Mouse (Mus musculus): Measurements from ENCODE around the gene Zkscan3. TPM values are rescaled to one million over a fixed set of nuclear protein-coding genes. Genes with fewer than 3 reads are reported as not detected.

Zkscan3 gene
- total RNA-seq (2021): 10 to 100 TPM; 37.2 to 44.5 TPM

DNA sequence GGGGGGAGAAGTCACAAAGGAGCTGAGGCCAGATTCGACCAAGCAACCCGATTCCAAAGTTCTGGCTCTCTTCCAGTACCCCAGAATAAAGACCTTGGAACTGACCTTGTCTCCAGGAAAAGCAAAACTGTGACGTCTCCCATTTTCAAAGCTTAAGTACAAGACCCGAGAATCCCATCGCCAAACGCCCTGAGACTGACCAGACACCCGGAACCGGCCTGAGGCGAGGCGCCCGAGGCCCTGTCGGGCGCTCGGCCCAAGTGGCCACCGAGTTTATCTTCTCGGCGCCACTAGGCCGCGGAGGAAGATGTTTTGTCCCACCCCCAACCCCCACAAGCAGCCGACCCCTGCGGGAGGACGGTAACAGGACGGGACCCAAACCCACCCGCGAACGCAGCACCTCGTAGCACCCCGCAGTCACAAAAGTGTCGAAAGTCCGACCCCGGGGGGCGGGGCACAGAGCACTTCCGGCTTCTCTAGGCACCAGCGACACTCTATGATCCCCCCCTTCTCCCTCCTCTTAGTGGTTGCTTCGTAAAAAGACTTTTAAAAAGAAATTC lies at the start of gene Zkscan3:
Gene Zkscan3, minus strand, starts transcription at position 469 of the 560 bp plus-strand sequence.
- intact Hi-C loops (cut with DNase I): loop anchor here (1.0 to 2.0 kb wide), 3 partner anchors 40 to 128 kb away; partner anchors contain the start of genes Zscan12 and Zscan26

DNA sequence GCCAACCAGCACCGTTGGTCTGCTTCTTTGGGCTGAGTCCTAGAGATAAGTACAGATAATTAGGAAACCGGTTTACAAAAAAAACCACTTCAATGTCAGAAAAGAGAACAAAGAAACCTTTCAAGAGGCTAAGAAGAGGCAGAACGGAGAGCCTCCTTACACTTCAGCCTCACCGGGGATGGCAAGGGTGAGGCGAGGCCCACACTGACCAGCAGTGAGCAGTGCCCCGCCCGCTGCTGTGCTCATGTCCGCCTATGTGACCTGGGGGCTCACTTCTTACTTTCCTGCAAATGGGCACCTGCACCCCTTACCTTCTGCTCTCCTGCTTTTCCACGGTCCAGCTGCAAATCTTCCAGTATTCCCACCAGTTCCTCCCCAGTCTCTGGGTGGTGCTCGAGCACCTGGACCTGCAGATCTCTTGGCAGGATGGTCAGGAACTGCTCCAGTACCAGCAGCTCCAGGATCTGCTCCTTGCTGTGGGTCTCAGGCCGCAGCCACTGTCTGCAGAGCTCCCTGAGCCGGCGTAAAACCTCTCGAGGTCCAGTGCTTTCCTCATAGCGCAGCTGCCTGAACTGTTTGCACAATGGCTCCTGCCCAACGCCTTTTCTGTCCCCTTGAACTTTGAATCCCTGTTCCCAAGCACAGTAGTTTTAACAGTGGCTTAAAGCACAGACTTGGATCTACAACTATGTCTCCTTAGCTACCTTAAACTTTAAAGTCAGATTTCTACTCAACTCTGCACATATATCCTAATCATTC lies 45.5 kb upstream of the Zkscan3 start:
- no peak for DNase-seq (ENCODE audit: low spot score in 2 of 2)
- intact Hi-C loops (cut with DNase I): no loop called here

More for the DNA sequence above, at the start of gene Zkscan3:
- peak; percentile 83 to 84 for DNase-seq (ENCODE audit: low spot score in 2 of 2)

DNA sequence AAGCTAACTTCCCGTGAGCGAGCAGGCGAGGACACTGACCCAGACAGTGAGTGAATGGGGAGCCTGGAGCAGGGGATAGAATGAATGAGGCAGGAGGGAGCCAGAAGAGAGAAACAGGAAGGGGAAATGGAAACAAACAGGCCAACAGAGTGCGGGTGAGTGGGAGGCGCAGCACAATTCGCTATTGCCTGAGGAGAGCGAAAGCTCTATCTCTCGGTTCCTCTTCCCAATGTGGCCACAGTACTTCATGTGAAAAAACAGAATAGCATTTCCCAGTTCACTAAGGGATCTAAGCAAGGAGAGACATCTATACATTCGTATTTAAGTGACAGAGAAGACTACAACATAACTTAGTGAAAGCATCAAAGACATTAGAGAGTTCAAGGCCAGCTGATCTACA lies 44.2 kb upstream of the Zkscan3 start:
- intact Hi-C loops (cut with DNase I): no loop called here
- no peak for DNase-seq (ENCODE audit: low spot score in 2 of 2)

DNA sequence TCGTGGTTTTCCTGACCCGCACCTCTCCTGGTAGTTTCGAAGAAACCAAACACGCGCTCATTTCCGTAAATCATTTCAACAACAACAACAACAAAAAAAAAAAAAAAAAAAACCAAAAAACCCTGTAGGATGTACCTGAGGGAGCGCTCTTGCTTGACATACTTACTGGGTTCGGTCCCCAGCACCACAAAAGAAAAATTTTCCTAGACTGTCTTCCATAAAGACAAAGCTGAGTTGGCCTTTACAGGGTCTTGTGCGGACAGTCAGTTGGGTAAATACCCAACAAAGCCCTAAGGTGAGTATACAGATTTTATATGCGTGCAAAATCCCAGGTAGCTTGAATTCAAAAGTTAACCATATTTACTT lies 38.6 kb upstream of the Zkscan3 start:
- intact Hi-C loops (cut with DNase I): loop anchor here (2.0 kb wide), 1 partner anchor 32 kb away; no protein-coding TSS in a partner anchor
- no peak for DNase-seq (ENCODE audit: low spot score in 2 of 2)

DNA sequence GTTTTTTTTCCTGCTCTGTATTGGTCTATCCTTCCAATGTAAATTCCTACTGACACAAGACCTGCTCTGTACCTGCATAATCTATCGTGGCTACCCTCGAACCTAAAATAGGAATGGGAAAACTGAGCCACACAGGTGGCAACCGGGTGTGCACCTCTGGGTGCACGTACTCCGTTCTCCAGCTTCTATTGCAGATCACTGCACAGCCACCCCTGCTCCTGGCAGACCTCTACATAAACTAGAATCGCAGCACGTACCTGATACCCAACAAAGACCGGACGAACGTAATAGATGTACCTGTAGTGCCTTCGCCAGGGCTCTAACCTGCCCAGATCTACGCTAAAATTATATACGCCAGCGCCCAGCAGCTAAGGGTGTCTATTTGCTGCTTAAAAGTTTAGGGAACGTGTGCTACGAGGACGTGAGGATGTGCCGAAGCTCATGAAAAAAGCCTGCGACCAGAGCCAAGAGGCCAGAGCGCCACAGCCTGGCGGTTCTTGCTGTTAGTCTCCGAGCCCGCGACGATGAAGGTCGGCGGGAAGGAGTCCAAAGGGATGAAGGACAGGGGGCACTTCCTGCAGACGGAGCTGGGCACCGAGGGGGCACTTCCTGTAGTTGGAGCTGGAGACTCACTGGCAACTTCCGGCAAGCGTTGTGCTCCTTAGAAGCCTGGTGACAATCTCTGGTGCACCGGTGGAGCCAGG lies 38.1 kb upstream of the Zkscan3 start, which contains the start of gene Pgbd1:
Gene Pgbd1, minus strand, starts transcription at position 556 of the 704 bp plus-strand sequence.
- intact Hi-C loops (cut with DNase I): loop anchor here (2.0 kb wide), 1 partner anchor 32 kb away; no protein-coding TSS in a partner anchor
- peak; percentile 64 to 79 for DNase-seq (ENCODE audit: low spot score in 2 of 2)

DNA sequence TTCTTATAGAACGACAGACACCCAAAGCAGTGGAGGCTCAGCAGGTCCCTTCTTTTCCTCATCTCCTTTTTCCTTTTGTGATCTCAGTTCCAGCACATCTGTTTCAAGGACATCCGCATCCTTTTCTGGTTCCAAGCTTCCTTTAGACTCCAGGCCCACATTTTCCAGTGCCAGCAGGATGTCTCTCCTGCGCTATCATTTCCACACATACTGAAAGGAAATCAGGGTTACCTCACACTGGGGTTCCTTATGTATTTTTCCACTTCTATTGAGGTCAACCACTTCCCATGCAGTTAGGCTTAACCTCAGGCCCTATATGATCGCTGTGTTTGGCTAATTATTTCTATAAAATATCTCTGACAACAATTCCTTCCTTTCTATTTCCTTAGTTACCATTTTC lies 32.9 kb upstream of the Zkscan3 start:
- DNase-seq (ENCODE audit: low spot score in 2 of 2): no peak
- intact Hi-C loops (cut with DNase I): no loop called here

DNA sequence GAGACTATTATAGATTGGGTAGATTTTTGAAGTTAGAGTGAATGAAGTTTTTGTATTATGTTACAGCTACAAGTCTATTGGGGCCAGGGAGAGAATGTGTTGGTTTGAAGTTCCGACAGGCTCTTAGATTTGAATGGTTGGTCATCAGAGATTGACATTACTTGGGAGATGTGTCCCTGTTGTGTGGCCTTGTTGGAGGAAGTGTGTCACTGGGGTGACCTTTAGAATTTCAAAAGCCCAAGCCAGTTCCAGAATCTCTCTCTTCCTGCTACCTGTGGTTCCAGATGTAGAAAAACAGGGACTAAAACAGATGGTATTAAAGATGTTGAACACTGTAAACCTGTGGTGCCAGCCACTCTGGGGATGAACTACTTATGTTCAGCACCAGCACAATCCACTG lies 25.1 kb upstream of the Zkscan3 start:
- intact Hi-C loops (cut with DNase I): no loop called here
- DNase-seq (ENCODE audit: low spot score in 2 of 2): no peak

DNA sequence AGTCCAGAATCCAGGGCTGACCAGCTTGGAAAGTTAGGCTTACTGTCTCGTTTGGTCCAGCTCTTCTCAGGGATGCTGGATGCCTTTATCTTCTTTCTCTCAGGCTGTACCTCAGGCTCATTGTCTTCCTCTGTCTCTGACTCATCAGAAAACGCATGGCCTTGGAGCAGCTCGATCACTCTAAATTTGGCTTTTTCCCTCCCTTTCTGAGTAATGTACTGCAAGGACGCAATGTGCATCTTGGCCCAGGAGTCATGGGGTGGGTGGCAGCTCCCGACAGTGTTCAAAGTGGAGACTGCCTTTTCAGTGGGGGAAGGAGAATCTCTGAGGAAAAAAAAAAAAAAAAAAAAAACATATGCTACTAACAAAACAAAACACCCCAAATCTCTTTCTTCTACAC lies 20.7 kb upstream of the Zkscan3 start:
- intact Hi-C loops (cut with DNase I): no loop called here
- no peak for DNase-seq (ENCODE audit: low spot score in 2 of 2)

DNA sequence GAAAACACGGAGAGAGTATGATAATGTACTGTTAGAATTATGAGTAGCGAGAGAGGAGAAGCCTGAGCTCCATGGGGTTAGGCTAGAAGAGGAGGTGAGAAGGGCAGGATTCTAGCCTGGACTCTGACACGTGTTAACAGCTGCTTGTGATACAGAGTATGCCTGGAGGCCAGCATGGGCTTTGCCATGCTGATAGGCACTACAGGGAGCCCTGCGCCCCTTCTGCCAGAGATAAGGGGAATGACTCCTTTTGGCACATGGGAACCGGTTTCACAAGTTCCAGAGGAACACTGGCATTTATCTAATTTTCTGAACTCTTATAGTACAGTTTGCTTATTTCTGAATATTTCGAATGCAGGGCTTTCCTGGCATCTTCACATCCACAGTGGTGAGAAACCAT lies 16.3 kb upstream of the Zkscan3 start:
- DNase-seq (ENCODE audit: low spot score in 2 of 2): no peak
- intact Hi-C loops (cut with DNase I): no loop called here

DNA sequence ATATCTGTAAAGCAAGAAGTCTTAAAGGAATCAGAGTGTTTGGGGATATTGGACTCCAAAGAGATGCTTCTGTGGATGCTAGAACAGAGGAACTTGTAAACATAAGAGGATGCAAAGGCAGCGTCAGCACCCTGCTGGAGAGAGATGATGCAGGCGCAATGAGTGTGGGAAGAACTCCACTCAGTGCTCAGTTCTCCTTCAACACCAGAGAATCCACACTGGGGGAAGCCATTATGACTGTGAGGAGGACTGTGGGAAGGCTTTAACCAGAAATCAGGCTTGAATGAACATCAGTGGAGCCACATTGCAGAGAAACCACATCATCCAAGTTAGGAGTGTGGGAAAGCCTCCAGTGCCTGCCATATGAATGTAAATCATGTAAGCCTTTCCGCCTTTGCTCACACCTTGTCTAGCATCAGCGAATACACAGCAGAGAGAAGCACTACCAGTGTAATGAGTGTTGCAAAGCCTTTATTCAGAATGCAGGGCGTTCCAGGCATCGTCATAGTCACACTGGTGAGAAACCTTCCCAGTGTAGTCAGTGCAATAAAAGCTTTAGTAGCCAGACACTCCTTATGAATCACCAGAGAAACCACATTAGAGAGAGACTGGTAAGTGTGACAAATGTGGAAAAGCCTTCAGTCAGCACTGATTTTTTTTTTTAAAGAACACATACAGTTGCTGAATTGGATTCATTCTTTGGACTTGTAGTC lies 14.9 kb upstream of the Zkscan3 start:
- DNase-seq (ENCODE audit: low spot score in 2 of 2): peak in 1 of 2 experiments; percentile 64
- intact Hi-C loops (cut with DNase I): no loop called here

DNA sequence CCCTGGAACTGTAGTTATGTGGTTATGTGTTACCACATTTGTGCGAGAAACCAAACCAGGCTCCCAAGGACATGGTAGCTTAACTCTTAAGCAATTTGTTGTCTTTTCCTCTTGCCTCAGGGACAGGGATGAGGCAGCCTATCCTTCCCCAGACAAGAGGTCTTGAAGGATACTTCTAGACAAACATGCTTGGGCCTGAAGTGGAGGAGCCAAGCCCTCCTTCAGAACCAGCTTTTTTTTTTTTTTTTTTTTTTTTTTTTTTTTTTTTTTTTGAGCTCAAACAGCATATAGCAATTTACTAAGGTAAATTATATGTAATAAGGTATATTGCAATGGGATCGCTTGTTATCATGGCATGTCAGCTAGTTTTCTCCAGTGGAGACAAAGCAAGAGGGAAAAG lies 13.2 kb upstream of the Zkscan3 start:
- intact Hi-C loops (cut with DNase I): no loop called here
- no peak for DNase-seq (ENCODE audit: low spot score in 2 of 2)

DNA sequence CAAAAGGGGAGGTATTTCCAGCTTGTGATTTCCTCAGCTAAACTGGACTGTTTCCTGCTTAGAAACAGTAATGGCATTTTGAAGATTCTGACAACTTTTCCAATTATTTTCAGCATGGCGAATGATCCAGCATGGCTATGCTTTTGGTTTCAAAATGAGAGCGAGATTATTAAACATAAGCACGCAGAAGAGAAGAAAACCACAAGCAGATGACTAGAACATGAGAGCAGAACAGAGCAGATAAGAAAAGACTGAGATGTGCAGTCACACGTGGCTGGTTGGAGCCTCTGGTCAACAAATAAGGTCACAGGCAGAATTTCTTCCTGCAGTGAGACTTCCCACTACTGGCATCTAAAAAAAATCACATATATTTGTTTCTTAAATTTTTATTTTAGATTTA lies 12.7 kb upstream of the Zkscan3 start:
- DNase-seq (ENCODE audit: low spot score in 2 of 2): no peak
- intact Hi-C loops (cut with DNase I): no loop called here

DNA sequence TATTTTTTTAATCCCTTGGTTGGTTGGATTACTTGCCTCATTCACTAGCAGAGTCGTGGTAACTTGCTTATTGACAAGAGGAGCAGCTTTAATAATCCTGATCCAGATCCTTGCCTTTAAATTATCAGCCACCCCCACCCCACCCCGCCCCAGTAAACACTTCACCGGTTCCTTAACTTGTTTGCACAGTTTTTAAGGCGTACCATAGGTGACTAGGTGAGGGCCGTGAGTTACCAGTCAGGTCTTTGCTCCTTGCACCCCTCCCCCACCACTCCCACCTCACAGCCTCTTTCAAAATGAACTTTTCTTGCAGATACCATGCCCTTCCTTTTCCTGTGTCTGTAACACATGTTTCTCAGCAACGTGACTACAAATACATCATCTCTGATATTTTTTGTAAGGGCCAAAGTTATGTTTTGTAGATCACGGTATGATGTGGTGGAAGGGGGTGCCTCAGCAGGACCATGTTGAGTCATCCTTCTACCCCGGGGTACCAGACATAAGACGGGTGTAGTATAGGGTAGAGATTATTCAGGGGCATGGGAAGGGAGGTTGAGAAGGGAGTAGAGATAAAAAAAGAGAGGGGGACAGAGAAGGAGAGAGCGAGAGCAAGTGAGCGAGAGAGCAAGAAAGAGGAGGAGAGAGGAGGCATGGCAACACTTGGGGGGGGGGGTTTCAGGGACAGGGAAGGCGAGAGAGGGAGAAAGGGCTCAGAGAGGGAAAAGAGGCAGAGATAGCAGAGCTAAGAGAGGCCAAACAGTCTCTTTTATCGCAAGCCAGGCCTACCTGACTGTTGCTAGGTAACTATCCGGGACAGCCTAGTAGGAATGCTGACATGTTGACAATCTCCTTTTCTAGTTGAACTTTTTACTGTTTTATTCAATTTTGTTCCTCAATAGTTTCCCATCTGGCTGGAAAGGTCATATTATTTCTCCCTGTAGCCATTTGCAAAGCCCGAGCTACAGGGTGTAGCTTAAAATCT lies 12.0 kb upstream of the Zkscan3 start:
- intact Hi-C loops (cut with DNase I): no loop called here
- no peak for DNase-seq (ENCODE audit: low spot score in 2 of 2)

DNA sequence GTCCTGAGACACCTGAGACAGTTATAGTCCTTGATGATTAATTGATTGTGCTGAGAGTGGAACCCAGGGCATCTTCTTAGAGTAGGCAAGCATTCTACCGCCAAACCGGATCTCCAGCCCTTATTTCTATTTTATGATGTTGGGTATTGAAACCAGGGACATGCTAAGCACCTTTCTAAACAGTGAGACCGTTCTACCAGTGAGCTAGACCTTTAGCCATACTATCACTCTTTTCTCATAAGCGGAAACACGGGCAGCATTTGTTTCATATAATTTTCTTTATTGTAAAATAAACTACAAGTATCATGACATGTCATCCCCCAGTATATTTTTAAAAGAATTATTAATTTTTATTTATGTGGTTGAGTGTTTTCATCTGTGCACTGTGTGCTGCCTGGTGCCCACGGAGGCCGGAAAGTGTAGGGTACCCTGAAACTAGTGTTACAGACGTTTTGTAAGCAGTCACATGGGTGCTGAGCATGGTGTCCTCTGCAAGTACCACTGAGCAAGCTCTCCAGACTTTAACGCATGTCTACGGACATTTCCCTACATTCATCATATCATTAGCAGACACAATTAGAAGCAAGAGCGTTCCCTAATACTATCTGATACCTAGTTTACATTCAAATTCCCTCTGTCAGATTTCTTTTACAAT lies 6.4 kb upstream of the Zkscan3 start:
- DNase-seq (ENCODE audit: low spot score in 2 of 2): peak in 1 of 2 experiments; percentile 6
- intact Hi-C loops (cut with DNase I): loop anchor here (2.0 to 5.0 kb wide), 2 partner anchors 32 to 68 kb away; partner anchors contain the start of genes Gm10065, Pgbd1 and Zkscan4

DNA sequence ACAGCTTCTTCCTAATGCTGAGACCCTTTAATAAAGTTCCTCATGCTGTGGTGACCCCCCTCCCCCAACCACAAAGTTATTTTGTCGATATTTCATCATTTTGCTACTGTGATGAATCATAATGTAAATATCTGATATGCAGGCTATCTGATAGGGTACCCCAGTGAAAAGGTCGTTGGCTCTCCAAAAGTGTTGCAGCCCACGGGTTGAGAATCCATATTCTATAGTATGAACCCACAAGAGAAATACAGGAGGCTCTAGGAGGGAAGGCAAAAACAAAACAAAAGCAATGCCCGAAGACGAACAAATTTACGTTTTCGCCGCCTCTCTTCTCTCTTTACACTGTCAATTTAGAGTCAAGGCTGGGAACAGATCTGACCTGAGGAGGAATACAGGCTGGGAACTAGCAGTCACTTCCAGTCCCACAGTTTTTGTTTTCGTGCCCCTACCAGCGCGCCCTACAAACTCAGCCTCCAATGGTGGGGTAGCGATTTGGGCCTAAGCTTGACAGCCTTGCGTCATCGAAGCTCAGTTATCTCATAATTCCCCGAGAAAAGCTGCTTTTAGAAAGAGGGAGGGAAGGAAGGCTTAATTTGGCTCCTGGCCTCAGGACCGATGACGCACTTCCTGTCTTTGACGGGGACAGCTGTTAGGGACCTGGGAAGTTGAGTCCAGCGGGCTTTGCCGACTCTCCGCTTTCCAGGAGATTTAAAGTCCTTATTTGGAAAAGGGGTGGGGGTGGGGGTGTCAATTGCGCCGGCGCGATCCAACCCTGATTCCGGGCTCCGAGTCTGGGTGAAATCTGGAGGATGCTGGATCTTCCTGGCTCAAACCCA lies 5.6 kb upstream of the Zkscan3 start:
- intact Hi-C loops (cut with DNase I): loop anchor here (2.0 to 5.0 kb wide), 2 partner anchors 33 to 69 kb away; partner anchors contain the start of genes Gm10065, Pgbd1 and Zkscan4
- DNase-seq (ENCODE audit: low spot score in 2 of 2): peak; percentile 87 to 97

DNA sequence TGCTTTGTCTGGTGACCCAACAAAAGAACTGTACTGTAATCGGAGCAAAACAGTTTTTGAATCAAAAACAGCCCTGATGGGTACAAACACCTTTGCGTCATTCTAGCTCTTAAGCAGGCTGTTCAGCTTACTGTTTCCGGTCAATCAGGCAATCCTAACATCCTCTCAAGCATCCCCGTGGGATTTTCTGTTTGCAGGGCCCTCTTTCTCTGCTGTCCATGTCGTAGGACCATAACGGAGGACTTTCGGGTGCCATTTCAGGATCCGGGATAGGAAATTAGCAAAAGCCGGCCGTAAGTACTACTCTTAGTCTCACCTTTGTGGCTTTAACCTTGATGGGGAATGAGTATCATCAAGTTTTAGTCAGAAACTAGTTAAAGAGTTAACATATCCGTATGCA lies 4.8 kb upstream of the Zkscan3 start:
- intact Hi-C loops (cut with DNase I): loop anchor here (5.0 kb wide), 1 partner anchor 70 kb away; the partner anchor contains the start of genes Gm10065 and Zkscan4
- DNase-seq (ENCODE audit: low spot score in 2 of 2): no peak

DNA sequence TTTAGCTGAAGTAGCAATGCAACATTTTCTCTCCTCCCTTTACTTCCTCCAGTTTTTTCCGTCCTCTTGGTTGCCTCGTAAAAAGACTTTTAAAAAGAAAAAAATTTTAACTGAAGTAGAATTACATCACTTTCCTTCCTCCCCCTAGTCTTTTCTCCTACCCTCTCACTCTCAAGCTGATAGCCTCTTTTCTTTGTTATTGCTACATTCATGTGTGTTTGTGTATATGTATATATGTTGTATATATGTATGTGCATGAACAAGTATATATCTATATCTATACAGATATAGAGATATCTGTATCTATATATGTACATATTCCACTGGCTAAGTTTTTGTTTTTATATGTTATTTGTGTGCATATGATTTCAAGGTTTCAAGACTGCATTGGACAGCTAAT lies 293 bp upstream of the Zkscan3 start:
- no peak for DNase-seq (ENCODE audit: low spot score in 2 of 2)
- intact Hi-C loops (cut with DNase I): loop anchor here (1.0 to 2.0 kb wide), 3 partner anchors 40 to 127 kb away; partner anchors contain the start of genes Zscan12 and Zscan26
